Comparison of ENCODE assay signal across 25 mouse cellular contexts in the genomic region with DNA sequence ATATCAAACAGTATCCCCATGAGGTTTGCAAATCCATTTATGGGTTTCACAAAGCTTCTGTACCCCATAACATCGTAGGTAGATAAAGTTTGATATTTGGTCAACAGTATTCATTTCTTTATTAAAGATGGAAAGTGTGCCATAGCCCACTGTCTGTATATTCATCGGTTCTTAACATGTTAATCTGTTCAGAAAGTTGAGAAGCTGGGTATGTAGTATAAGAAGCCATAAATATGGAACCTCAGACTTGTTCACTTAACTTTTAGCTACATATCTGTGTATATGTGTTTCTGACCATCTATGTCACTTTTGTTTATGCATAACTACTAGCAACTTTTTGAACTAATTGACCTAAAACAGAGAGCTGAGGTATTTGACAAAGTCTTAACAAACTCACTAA. TPM values are rescaled to one million over a fixed set of nuclear protein-coding genes. Genes with fewer than 3 reads are reported as not detected.
DNase-seq lines count a peak whose midpoint lies in the region; ATAC-seq lines count a peak whose summit lies in the region.
"Had no signal": no experiment of that assay in that cellular context is flagged by ENCODE, and none has a peak within 500 bp of the region (broad histone marks: within the 10 kb centered on the region; RNA-seq: fewer than 3 reads in every experiment).

No protein-coding gene starts in this region.

- WGBS in midbrain, embryonic 11.5 days, result 16% methylated on average over 2 of the region's 2 CpGs
- WGBS in midbrain, embryonic 13.5 days, result 15% methylated on average over 2 of the region's 2 CpGs
- WGBS in forebrain, embryonic 12.5 days, result 8% methylated on average over 2 of the region's 2 CpGs

- H3K36me3 ChIP-seq in midbrain, embryonic 11.5 days (ENCODE audit: control insufficient read depth, insufficient read depth, low read length), result no peaks in the 10 kb centered on the region
- H3K36me3 ChIP-seq in midbrain, embryonic 13.5 days, result no peaks in the 10 kb centered on the region
- H3K36me3 ChIP-seq in forebrain, embryonic 12.5 days (replicated peaks), result no peaks in the 10 kb centered on the region
- H3K36me3 ChIP-seq: embryonic facial prominence, embryonic 12.5 days; midbrain, embryonic 10.5 days; stomach, embryonic 15.5 days had no signal

- peak; percentile 2 for DNase-seq in embryo, embryonic 10 days (ENCODE audit: low spot score)
- no peak for DNase-seq in embryo, embryonic 9.5 days (ENCODE audit: extremely low spot score)
- DNase-seq in midbrain, embryonic 11.5 days (ENCODE audit: low spot score, missing footprints), result peak; percentile 90
- no peak for DNase-seq in spleen, adult 18-20 months
- no peak for DNase-seq in heart, adult 11 months
- DNase-seq: adrenal gland, postnatal 14 days; cerebellum, adult 9-10 months; gastrocnemius, postnatal 36 days; kidney, postnatal 25 days; liver; right cerebral cortex, adult 18-20 months; right cerebral cortex, postnatal 4 days; thymus, postnatal 36 days had no signal

- peaks cover 80% of the 10 kb centered on the region for H3K27me3 ChIP-seq in midbrain, embryonic 11.5 days (ENCODE audit: control insufficient read depth, insufficient read depth, low read length)
- H3K27me3 ChIP-seq in midbrain, embryonic 13.5 days, result peaks cover 83% of the 10 kb centered on the region
- peaks cover 21% of the 10 kb centered on the region for H3K27me3 ChIP-seq in forebrain, embryonic 12.5 days

- H3K9me3 ChIP-seq in midbrain, embryonic 11.5 days (ENCODE audit: control insufficient read depth, low read length), result no peaks in the 10 kb centered on the region
- no peaks in the 10 kb centered on the region for H3K9me3 ChIP-seq in midbrain, embryonic 13.5 days
- no peaks in the 10 kb centered on the region for H3K9me3 ChIP-seq in forebrain, embryonic 12.5 days
- H3K9me3 ChIP-seq: embryonic facial prominence, embryonic 12.5 days; midbrain, embryonic 10.5 days; stomach, embryonic 15.5 days had no signal

- no peak overlapping the region for H3K27ac ChIP-seq in midbrain, embryonic 11.5 days (ENCODE audit: low read depth, low read length)
- H3K27ac ChIP-seq in midbrain, embryonic 13.5 days, result no peak overlapping the region
- no peak overlapping the region for H3K27ac ChIP-seq in forebrain, embryonic 12.5 days
- H3K27ac ChIP-seq: embryonic facial prominence, embryonic 12.5 days; hindbrain, postnatal 0 days; midbrain, embryonic 10.5 days; stomach, embryonic 15.5 days had no signal

- H3K9ac ChIP-seq in midbrain, embryonic 11.5 days (ENCODE audit: low read length), result no peak overlapping the region
- no peak overlapping the region for H3K9ac ChIP-seq in midbrain, embryonic 13.5 days (replicated peaks)
- H3K9ac ChIP-seq in forebrain, embryonic 12.5 days, result no peak overlapping the region
- H3K9ac ChIP-seq: embryonic facial prominence, embryonic 12.5 days; stomach, embryonic 15.5 days had no signal

- H3K4me3 ChIP-seq in midbrain, embryonic 11.5 days (ENCODE audit: low read depth, low read length), result no peak overlapping the region
- no peak overlapping the region for H3K4me3 ChIP-seq in midbrain, embryonic 13.5 days (replicated peaks)
- H3K4me3 ChIP-seq in forebrain, embryonic 12.5 days (replicated peaks), result peak overlapping the region; percentile 17
- H3K4me3 ChIP-seq: embryonic facial prominence, embryonic 12.5 days; midbrain, embryonic 10.5 days; stomach, embryonic 15.5 days had no signal

- H3K4me1 ChIP-seq in midbrain, embryonic 11.5 days (ENCODE audit: control insufficient read depth, insufficient read depth, low read length), result peaks cover 3% of the 10 kb centered on the region; the same call in 1 of the 2 replicates
- peaks cover 9% of the 10 kb centered on the region for H3K4me1 ChIP-seq in midbrain, embryonic 13.5 days (replicated peaks)
- H3K4me1 ChIP-seq in forebrain, embryonic 12.5 days, result peaks cover 2% of the 10 kb centered on the region
- H3K4me1 ChIP-seq: embryonic facial prominence, embryonic 12.5 days had no signal

- no peak overlapping the region for H3K4me2 ChIP-seq in midbrain, embryonic 11.5 days
- H3K4me2 ChIP-seq in midbrain, embryonic 13.5 days (replicated peaks), result no peak overlapping the region
- H3K4me2 ChIP-seq in forebrain, embryonic 12.5 days, result peak overlapping the region; percentile 44
- H3K4me2 ChIP-seq: embryonic facial prominence, embryonic 12.5 days; stomach, embryonic 15.5 days had no signal

- no peak for ATAC-seq in midbrain, embryonic 11.5 days (ENCODE audit: low FRiP score)
- ATAC-seq in midbrain, embryonic 13.5 days, result no peak
- no peak for ATAC-seq in forebrain, embryonic 12.5 days (ENCODE audit: low FRiP score)
- ATAC-seq: hindbrain, postnatal 0 days; intestine, embryonic 16.5 days; lung, postnatal 0 days had no signal

RNA-seq across cellular contexts. Expression of gene Gm43517, which starts 11.0 kb away (rescaled TPM):
- polyA plus RNA-seq in midbrain, embryonic 11.5 days (2014; fragmentation: Nextera tagmentation; extraction: Ambion mirVana), result 0.07 TPM in 1 of 2 replicates, not detected in the other
- polyA plus RNA-seq in midbrain, embryonic 13.5 days (2015; fragmentation: Nextera tagmentation; extraction: Ambion mirVana), result 0.15 TPM in 1 of 2 replicates, not detected in the other
- 1.9 and 2.2 TPM in 2 replicates for polyA plus RNA-seq in forebrain, embryonic 12.5 days (2016; fragmentation: Nextera tagmentation; extraction: Ambion mirVana)
- polyA plus RNA-seq: heart, embryonic 14.5 days; hindbrain, postnatal 0 days; intestine, embryonic 16.5 days; kidney, embryonic 14.5 days; liver, embryonic 16.5 days; lung, postnatal 0 days; midbrain, embryonic 10.5 days; neural tube, embryonic 11.5 days; stomach, embryonic 15.5 days had no signal

RNA-seq across cellular contexts. Expression of gene Foxg1, which starts 13.5 kb away (rescaled TPM):
- 0.41 and 0.92 TPM in 2 replicates for polyA plus RNA-seq in midbrain, embryonic 11.5 days (2014; fragmentation: Nextera tagmentation; extraction: Ambion mirVana)
- 0.63 and 6.4 TPM in 2 replicates for polyA plus RNA-seq in midbrain, embryonic 13.5 days (2015; fragmentation: Nextera tagmentation; extraction: Ambion mirVana)
- 59.7 and 68.4 TPM in 2 replicates for polyA plus RNA-seq in forebrain, embryonic 12.5 days (2016; fragmentation: Nextera tagmentation; extraction: Ambion mirVana)
- polyA plus RNA-seq: heart, embryonic 14.5 days; hindbrain, postnatal 0 days; intestine, embryonic 16.5 days; kidney, embryonic 14.5 days; liver, embryonic 16.5 days; lung, postnatal 0 days had no signal

Comparison
In these comparisons a context has a peak if more than half of its experiments do, and no peak if none do; other contexts are left out.
1. DNase-seq: peak in embryo, embryonic 10 days (single experiment) and midbrain, embryonic 11.5 days (single experiment); none in embryo, embryonic 9.5 days (single experiment), spleen, adult 18-20 months (0 of 2) and heart, adult 11 months (single experiment).